Mouse (Mus musculus) left cerebral cortex, adult 2 months (tissue): ENCODE results near the gene Dcn. TPM values are rescaled to one million over a fixed set of nuclear protein-coding genes. Genes with fewer than 3 reads are reported as not detected.

Experiments used
- DNase-seq, 2 experiments: peaks; one replicate each; pipeline ENCODE4 v3.0.0; 2021 to 2022; ENCODE audit warnings: low spot score in 2 of 2, mixed read lengths in 1 of 2; ENCODE audit errors: extremely low spot score in 1 of 2
- H3K27ac ChIP-seq: fragments of 200-600 bp; 2 replicates; pipeline ENCODE4 v1.8.1; 2022
- H3K4me3 ChIP-seq: fragments of 200-600 bp; 2 replicates; pipeline ENCODE4 v1.8.1; 2022
- CTCF ChIP-seq: fragments of 200-600 bp; IDR thresholded peaks from 2 replicates; pipeline ENCODE4 v1.8.1; 2022; ENCODE audit warnings: antibody characterized with exemption, mild to moderate bottlenecking, moderate library complexity
- intact Hi-C: fragments of 180-260 bp; cut with DNase I; formaldehyde crosslinking; loops from one replicate; pipeline ENCODE4 v1.15.1; 2025
- total RNA-seq, 2 experiments: library from RNA; stranded (reverse); gene quantifications; 2 replicates each; pipeline ENCODE4 v1.2.3; 2021

The Dcn gene
- total RNA-seq, 2 experiments from 2014 or later: 22.5 to 25.0 TPM

DNA sequence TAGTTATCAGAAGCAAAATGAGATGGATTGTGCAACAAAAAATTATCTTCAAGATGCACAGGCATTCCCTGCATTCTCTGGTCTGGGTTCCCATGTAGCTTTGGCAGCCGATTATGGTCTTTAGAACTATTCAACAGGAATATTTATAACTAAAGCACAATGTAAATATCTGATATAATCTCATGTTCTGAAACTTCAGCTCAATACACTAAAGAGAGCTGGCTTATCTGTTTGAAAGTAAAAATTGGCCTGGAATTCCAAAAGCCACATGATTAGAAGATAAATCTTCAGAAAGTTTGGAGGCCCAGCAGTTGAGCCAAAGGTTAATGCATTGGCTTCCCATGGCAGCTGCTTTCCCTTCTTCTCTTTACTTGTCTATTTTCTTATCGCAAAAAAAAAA, 4.6 kb downstream of the Dcn start:
- no peak for DNase-seq
- no peak for TF ChIP-seq CTCF
- Histone ChIP-seq H3K4me3 (no peak overlapping the region), H3K27ac (no peak overlapping the region)
- intact Hi-C loops: no loop called here

DNA sequence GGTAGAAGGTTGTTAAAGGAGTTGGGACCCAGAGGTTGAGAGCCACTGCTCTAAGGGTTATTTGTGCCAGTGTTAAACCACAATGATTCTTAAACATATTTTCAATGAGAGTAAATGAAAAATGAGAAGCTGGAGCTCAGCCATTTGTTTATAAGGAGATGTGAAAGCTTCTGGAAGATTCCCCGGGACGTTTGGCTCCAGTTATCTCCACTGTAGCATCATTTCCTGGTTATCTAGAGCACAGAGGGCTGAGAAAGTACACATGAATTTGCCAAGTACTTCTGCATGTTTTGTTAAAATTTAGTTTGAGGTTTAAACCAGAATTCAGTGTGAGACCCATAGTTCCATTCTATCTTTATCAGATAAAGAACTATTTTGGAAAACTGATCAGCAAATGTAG, 5.7 kb downstream of the Dcn start:
- DNase-seq: no peak
- no peak for TF ChIP-seq CTCF
- intact Hi-C loops: no loop called here
- H3K27ac ChIP-seq: no peak overlapping the region
- H3K4me3 ChIP-seq: no peak overlapping the region

- H3K27ac ChIP-seq: no peak overlapping the region
- DNase-seq: no peak
- no peak overlapping the region for H3K4me3 ChIP-seq
- no peak for TF ChIP-seq CTCF
- intact Hi-C loops: no loop called here
Observed at GRCm38 (mm10) chr10:97486085-97486484, 6.7 kb downstream of the Dcn start.

DNA sequence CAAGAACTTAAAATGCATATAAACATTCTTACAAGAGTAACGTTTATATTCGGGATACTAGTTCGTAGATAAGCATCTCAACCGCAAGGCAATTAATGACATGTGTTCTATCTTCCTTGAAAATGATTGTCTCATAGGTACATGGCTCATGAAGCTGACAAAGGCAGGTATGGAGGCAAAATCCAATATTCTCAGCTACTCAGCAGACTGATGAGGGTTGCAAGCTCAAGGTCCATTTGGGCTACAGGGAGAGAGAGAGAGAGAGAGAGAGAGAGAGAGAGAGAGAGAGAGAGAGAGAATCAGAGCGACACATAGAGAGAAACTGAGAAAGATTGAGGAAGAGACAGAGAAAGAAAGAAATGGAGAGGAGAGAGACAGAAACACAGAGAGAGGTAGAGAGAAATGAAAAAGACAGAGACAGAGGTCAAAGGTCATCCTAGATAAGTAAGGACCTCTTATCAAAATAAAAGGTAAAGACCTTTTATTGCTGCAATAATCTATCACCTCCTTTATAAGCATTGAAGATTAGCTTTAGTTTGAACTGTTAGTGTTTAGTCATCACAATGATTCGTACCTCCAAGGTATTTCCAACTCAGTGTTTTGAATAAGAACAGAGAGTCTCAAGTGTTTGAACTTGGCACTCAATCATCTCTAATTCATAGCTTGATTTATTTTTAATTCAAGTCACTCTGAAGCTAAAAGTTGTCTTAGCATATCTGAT, 8.0 kb downstream of the Dcn start:
- intact Hi-C loops: no loop called here
- H3K27ac ChIP-seq: no peak overlapping the region
- H3K4me3 ChIP-seq: no peak overlapping the region
- TF ChIP-seq CTCF: no peak
- DNase-seq: no peak

- no peak overlapping the region for H3K27ac ChIP-seq
- DNase-seq: no peak
- no peak for TF ChIP-seq CTCF
- H3K4me3 ChIP-seq: no peak overlapping the region
- intact Hi-C loops: no loop called here
Observed at GRCm38 (mm10) chr10:97492367-97492980, 13.1 kb downstream of the Dcn start.

- H3K4me3 ChIP-seq: no peak overlapping the region
- TF ChIP-seq CTCF: no peak
- no peak overlapping the region for H3K27ac ChIP-seq
- DNase-seq: no peak
- intact Hi-C loops: no loop called here
Observed at GRCm38 (mm10) chr10:97497646-97498045, 18.2 kb downstream of the Dcn start.

- Histone ChIP-seq H3K4me3 (no peak overlapping the region), H3K27ac (no peak overlapping the region)
- no peak for DNase-seq
- TF ChIP-seq CTCF: no peak
- intact Hi-C loops: no loop called here
Observed at GRCm38 (mm10) chr10:97523366-97523765, 44.0 kb downstream of the Dcn start.

DNA sequence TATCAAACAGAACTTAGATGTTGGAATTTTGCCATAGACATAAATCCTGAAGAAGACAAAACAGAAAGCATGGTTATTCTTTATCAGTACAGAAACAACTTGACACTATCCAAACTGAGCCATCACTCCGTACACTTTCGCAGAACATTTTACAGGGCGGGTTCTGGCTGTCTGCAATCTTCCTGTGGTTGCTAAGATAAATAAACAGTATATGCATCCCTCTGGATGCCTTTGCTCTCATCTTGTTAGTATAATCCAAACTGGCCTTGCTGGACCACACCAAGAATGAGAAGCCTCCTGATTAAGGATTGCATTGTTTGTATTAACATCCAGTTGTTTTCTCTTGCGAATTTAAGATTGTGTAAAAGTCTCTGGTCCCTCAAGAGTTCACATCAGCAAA, 56.3 kb downstream of the Dcn start:
- Histone ChIP-seq H3K4me3 (no peak overlapping the region), H3K27ac (no peak overlapping the region)
- no peak for TF ChIP-seq CTCF
- DNase-seq: no peak
- intact Hi-C loops: no loop called here

DNA sequence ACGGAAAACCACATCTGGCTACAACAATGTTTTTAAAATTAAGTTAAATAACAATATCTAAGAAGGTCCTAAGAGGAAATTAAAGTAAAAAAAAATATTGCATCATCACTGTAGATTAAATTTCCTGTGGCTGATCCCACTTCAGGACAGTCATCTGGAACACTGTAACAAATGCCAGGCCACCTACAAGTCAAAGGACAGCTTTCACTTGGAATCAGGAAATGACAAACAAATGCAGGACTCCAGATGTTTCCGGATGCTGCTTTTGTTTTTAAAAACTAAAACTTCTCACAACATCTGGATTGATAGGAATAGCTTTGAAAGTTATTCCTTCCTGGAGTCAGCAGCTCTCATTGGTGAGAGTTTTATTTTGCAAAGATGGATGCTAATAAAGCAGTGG, 57.5 kb downstream of the Dcn start:
- no peak for DNase-seq
- H3K27ac ChIP-seq: no peak overlapping the region
- no peak overlapping the region for H3K4me3 ChIP-seq
- intact Hi-C loops: no loop called here
- TF ChIP-seq CTCF: no peak

DNA sequence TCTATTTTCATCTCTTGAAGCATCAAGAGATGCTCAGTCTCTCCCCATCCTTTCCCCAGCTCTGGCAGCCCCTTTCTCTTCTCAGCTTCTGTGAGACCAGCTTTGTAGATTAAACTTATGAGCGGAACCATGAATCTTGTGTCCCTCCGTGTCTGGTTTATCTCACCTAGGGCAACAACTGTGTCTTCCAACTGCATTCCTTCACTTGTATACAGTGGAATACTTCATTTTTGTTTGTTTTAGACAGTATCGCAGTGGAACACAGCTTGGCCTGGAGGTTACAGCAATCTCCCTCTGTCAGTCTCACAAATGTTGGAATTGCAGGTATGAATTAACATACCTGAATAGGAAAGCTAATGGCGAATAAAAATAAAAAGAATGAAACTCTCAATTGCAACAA, 58.8 kb downstream of the Dcn start:
- TF ChIP-seq CTCF: no peak
- intact Hi-C loops: no loop called here

DNA sequence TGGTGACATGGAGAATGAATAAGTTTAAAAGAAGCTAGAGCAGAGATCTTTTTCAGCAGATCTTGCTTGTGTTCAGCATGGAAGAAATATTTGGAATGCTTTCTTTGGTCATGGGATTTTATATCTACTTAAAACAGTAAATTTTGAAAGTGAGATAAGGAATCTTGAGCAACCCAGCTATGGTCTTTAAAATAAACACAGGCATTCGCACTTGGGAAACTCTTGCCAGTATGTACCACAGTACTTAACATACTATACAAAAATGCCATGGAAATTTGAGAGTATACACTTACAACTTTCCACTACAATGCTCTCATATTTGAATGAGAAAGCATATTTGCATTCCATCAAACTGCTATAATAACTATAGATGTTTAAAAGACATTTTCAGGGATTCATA, 68.3 kb downstream of the Dcn start:
- no peak for TF ChIP-seq CTCF
- no peak for DNase-seq
- H3K27ac ChIP-seq: no peak overlapping the region
- no peak overlapping the region for H3K4me3 ChIP-seq
- intact Hi-C loops: no loop called here

More for the DNA sequence above, 58.8 kb downstream of the Dcn start:
- no peak for DNase-seq
- H3K27ac ChIP-seq: no peak overlapping the region
- H3K4me3 ChIP-seq: no peak overlapping the region

DNA sequence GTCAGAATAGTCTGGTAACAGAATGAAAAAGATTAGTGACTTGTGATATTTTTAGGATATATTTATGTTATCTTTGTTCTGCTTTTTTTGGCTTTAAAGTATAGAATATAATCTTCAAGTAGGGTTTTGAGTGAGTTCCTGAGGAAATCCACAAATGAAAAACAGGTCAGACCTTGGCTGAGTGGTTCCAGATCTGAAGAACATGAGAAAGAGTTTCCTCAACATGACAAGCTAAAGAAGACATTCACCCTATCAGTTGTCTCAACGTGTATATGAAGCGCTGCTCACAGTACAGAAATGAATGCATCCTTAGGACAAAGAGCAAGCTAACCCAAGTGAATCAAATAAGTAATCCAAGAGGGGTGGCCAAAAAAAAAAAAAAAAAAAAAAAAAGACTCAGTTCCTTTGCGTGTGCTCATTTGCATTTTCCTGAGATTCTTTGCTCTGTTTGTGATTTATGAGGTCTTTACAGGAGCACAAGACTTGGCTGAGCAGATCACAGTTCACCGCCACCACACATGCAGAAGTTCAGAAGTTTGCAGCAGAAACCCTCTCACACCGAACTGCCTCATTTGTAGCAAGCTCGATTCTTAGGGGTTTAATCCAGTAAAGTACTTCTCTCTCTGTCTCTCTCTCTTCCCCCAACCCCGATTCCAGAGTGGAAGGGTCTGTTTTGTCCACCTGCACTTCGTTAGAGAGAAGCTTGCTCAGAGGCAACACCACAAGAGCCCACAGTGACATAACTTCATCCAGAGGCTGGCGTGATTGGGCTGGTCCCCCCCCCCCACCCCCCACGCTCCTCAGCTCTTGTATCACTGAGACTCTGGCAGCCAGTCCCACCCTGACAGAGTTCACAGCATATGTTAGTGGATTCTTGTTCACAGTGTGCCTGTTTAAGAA, 85.8 kb downstream of the Dcn start, which contains the start of gene Lum:
TSS of gene Lum (plus strand) at position 172 of the 900 bp plus-strand sequence.
- no peak within 1 kb of the TSS for H3K4me3 ChIP-seq

More for the DNA sequence above, 85.8 kb downstream of the Dcn start, which contains the start of gene Lum:
- H3K27ac ChIP-seq: no peak within 1 kb of the TSS
- DNase-seq: no peak
- intact Hi-C loops: no loop called here
- no peak for TF ChIP-seq CTCF
